Mouse (Mus musculus) brain, embryonic 14.5 days (tissue): ENCODE measurements around the gene Smad6.

Source experiments
- CTCF ChIP-seq: fragments of 200-500 bp; IDR thresholded peaks from 2 replicates; pipeline ENCODE4 v1.5.1; 2012; ENCODE audit warnings: inconsistent platforms, mild to moderate bottlenecking, moderate library complexity, borderline replicate concordance; ENCODE audit not compliant: insufficient read depth, insufficient read length; ENCODE audit errors: extremely low read depth
- POLR2A ChIP-seq: fragments of 200-500 bp; IDR thresholded peaks from 2 replicates; pipeline ENCODE4 v1.6.1; 2012; ENCODE audit warnings: mild to moderate bottlenecking, inconsistent platforms, borderline replicate concordance; ENCODE audit not compliant: poor library complexity, insufficient read depth, insufficient read length, severe bottlenecking; ENCODE audit errors: extremely low read depth

GRCm38 (mm10) chr9:63909618-63910017 is 112.2 kb downstream of the Smad6 start:
- TF ChIP-seq CTCF (peak; percentile 90), POLR2A (no peak)
